Mouse (Mus musculus): ENCODE measurements at regions not wholly inside any gene's neighbourhood (a gene's known extent, or its start where the extent isn't known, plus 50 kb on each side); places are given as distances from the start of the nearest gene placed in this dataset.

DNA sequence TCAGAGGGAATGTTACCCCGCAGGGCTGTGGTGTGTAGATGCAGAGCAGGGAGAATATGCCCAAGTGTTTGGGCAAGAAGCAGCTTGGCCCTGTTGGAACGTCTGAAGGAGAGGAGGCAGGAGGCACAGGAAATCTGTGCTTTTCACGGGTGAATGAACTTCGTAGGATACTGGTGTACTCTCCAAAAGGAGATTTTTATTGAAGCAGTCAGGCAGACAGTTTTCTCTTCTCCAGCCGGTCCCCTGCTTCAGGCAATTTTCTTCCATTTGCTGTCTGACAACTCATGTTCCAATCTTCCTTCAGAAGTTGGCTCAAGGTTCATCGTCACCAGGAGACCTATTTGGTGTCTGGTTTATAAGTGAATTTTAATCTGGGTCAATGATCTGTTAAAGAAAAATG is 103.0 kb upstream of the Ubash3b start:
- Histone ChIP-seq H3K27me3 (ENCODE audit: control insufficient read depth, insufficient read depth, low read length) (no peaks in the 10 kb centered on the region), H3K9ac (ENCODE audit: low read length) (no peak overlapping the region), H3K4me3 (ENCODE audit: low read depth, low read length) (no peak overlapping the region), H3K27ac (ENCODE audit: low read depth, low read length) (no peak overlapping the region), H3K36me3 (ENCODE audit: control insufficient read depth, insufficient read depth, low read length) (no peaks in the 10 kb centered on the region), H3K4me1 (ENCODE audit: control insufficient read depth, insufficient read depth, low read length) (no peaks in the 10 kb centered on the region), H3K4me2 (ENCODE audit: low read depth) (no peak overlapping the region), H3K9me3 (ENCODE audit: control insufficient read depth, low read length) (no peaks in the 10 kb centered on the region)
- no peak for DNase-seq (ENCODE audit: low spot score)
- WGBS = 51% methylated on average over 6 of the region's 6 CpGs
- no peak for ATAC-seq (ENCODE audit: insufficient read depth, low FRiP score, low TSS enrichment)

DNA sequence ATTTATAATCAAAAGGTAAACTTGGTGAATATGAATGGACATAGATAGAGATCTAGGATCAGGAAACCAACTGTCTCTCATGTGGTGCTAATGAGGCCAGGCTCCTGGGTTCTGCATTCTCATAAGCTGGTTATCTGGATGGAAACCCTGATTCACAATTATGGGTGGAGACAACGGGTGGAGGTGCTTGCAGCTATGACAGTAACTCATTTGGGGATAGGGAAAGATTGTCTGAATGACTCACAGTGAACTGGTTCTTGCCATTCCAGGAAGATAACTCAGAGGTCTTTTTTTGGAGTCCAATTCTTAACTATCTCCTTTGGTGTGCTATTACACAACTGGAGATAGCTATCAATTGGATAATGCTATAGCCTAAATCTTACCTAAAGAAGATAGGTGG is 95.7 kb upstream of the Ubash3b start:
- Histone ChIP-seq H3K27me3 (ENCODE audit: control insufficient read depth, insufficient read depth, low read length) (no peaks in the 10 kb centered on the region), H3K4me3 (ENCODE audit: low read depth, low read length) (no peak overlapping the region), H3K27ac (ENCODE audit: low read depth, low read length) (no peak overlapping the region), H3K4me2 (ENCODE audit: low read depth) (no peak overlapping the region), H3K4me1 (ENCODE audit: control insufficient read depth, insufficient read depth, low read length) (no peaks in the 10 kb centered on the region), H3K9ac (ENCODE audit: low read length) (no peak overlapping the region), H3K9me3 (ENCODE audit: control insufficient read depth, low read length) (no peaks in the 10 kb centered on the region), H3K36me3 (ENCODE audit: control insufficient read depth, insufficient read depth, low read length) (no peaks in the 10 kb centered on the region)
- ATAC-seq (ENCODE audit: insufficient read depth, low FRiP score, low TSS enrichment) (no peak), DNase-seq (ENCODE audit: low spot score) (no peak)
- 82% methylated on average over 1 of the region's 1 CpGs for WGBS

DNA sequence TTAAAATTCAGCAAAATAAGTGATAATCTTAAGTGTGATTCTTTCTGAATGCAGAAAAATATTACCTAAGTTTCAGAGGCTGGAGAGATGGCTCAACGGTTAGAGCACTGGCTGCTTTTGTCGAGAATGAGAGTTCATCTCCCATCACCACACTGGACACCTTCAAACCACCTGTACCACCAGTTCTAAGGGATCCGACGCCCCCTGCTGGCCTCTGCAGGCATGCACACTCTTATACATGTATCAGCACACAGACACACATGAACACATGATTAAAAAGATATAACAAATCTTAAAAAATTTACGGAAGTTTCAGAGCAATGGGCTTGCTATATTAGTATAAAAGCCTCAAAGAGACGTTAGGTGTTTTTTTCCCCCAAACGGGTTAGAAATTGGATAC is 80.9 kb upstream of the Ubash3b start:
- ATAC-seq (ENCODE audit: insufficient read depth, low FRiP score, low TSS enrichment) (no peak), DNase-seq (ENCODE audit: low spot score) (no peak)
- H3K9ac ChIP-seq (ENCODE audit: low read length) = no peak overlapping the region
- H3K4me2 ChIP-seq (ENCODE audit: low read depth) = no peak overlapping the region
- 85% methylated on average over 7 of the region's 7 CpGs for WGBS
- no peak overlapping the region for H3K27ac ChIP-seq (ENCODE audit: low read depth, low read length)
- H3K9me3 ChIP-seq (ENCODE audit: control insufficient read depth, low read length) = no peaks in the 10 kb centered on the region
- H3K36me3 ChIP-seq (ENCODE audit: control insufficient read depth, insufficient read depth, low read length) = no peaks in the 10 kb centered on the region
- H3K4me3 ChIP-seq (ENCODE audit: low read depth, low read length) = no peak overlapping the region
- no peaks in the 10 kb centered on the region for H3K4me1 ChIP-seq (ENCODE audit: control insufficient read depth, insufficient read depth, low read length)
- no peaks in the 10 kb centered on the region for H3K27me3 ChIP-seq (ENCODE audit: control insufficient read depth, insufficient read depth, low read length)

DNA sequence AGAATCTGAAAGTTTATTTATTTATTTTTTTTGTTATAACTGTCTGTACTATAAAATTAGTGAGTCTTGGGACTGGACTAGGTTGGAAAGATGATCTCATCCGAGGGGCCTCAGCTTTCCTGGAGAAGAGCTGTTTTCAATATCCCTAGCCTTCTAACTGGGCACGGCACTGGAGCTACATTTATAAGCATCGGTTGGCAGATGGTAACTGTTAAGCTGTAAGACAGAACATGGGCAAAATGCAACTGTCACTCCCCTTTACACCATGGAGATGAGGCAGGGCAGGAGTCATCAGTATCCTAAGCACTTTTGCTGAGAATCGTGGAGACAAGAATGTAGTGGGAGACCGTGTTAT is 77.6 kb upstream of the Ubash3b start:
- H3K27me3 ChIP-seq (ENCODE audit: control insufficient read depth, insufficient read depth, low read length) = no peaks in the 10 kb centered on the region
- 81% methylated on average over 5 of the region's 5 CpGs for WGBS
- no peak overlapping the region for H3K27ac ChIP-seq (ENCODE audit: low read depth, low read length)
- DNase-seq (ENCODE audit: low spot score) (no peak), ATAC-seq (ENCODE audit: insufficient read depth, low FRiP score, low TSS enrichment) (no peak)
- no peak overlapping the region for H3K4me2 ChIP-seq (ENCODE audit: low read depth)
- H3K4me1 ChIP-seq (ENCODE audit: control insufficient read depth, insufficient read depth, low read length) = no peaks in the 10 kb centered on the region
- H3K36me3 ChIP-seq (ENCODE audit: control insufficient read depth, insufficient read depth, low read length) = no peaks in the 10 kb centered on the region
- H3K4me3 ChIP-seq (ENCODE audit: low read depth, low read length) = no peak overlapping the region
- H3K9me3 ChIP-seq (ENCODE audit: control insufficient read depth, low read length) = no peaks in the 10 kb centered on the region
- H3K9ac ChIP-seq (ENCODE audit: low read length) = no peak overlapping the region

DNA sequence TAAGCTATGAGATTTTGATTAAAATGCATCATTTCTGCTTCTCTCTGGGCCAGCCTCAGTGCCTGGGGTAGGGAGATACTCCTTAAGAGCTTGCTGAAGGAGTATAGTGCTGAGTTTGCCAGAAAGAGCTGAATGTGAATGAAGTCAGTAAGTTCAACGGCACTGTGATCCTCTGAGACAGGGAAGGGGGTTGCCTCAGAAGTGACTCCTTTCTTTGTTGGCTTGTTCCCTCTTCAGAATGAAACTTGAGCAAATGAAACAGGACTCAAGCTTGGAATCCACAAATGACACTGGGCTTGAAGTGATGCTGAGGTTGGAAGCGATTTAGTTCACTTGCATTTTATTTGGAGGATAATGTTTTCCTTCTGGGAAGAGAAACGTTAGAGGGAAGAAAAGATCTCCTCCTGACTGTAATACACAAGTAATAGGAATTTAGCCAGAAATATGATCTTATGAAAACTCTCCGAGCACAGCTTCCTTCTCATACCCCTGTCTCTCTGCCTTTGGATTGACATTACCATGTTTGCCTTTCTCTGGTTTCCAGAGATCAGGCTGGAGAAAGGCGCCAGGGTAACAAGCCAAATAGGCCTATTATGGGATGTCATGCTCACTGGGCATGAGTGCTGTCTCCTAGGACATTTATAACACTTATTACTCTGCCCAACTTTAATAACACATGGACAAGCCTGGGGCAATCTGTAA is 77.0 kb upstream of the Ubash3b start:
- 67% methylated on average over 5 of the region's 5 CpGs for WGBS
- no peak overlapping the region for H3K4me2 ChIP-seq (ENCODE audit: low read depth)
- H3K4me1 ChIP-seq (ENCODE audit: control insufficient read depth, insufficient read depth, low read length) = no peaks in the 10 kb centered on the region
- H3K27me3 ChIP-seq (ENCODE audit: control insufficient read depth, insufficient read depth, low read length) = no peaks in the 10 kb centered on the region
- no peak overlapping the region for H3K4me3 ChIP-seq (ENCODE audit: low read depth, low read length)
- H3K27ac ChIP-seq (ENCODE audit: low read depth, low read length) = no peak overlapping the region
- ATAC-seq (ENCODE audit: insufficient read depth, low FRiP score, low TSS enrichment) = no peak
- no peaks in the 10 kb centered on the region for H3K9me3 ChIP-seq (ENCODE audit: control insufficient read depth, low read length)
- no peak overlapping the region for H3K9ac ChIP-seq (ENCODE audit: low read length)
- no peaks in the 10 kb centered on the region for H3K36me3 ChIP-seq (ENCODE audit: control insufficient read depth, insufficient read depth, low read length)
- DNase-seq (ENCODE audit: low spot score) = no peak

DNA sequence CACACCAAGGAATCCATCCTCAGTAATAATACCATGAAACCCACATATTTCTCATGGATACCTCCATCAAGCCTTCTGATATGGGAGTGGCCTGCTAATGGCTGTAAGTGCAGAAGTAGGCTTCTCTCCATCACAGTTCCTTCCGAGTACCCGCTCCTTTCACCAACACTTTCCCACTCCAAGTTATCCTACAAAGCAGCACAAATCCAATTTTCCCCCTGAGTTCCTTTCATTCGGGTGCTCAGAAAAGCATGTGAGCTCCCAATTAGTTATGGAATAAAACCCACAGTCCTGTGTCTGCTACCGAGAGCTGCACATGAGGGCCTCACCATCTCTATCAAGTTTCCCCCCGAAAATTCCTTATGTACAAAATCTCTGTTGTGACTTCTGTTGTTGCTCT is 75.8 kb upstream of the Ubash3b start:
- no peaks in the 10 kb centered on the region for H3K9me3 ChIP-seq (ENCODE audit: control insufficient read depth, low read length)
- H3K4me2 ChIP-seq (ENCODE audit: low read depth) = no peak overlapping the region
- no peaks in the 10 kb centered on the region for H3K27me3 ChIP-seq (ENCODE audit: control insufficient read depth, insufficient read depth, low read length)
- no peaks in the 10 kb centered on the region for H3K4me1 ChIP-seq (ENCODE audit: control insufficient read depth, insufficient read depth, low read length)
- no peak overlapping the region for H3K27ac ChIP-seq (ENCODE audit: low read depth, low read length)
- 72% methylated on average over 5 of the region's 5 CpGs for WGBS
- ATAC-seq (ENCODE audit: insufficient read depth, low FRiP score, low TSS enrichment) (no peak), DNase-seq (ENCODE audit: low spot score) (no peak)
- no peaks in the 10 kb centered on the region for H3K36me3 ChIP-seq (ENCODE audit: control insufficient read depth, insufficient read depth, low read length)
- H3K9ac ChIP-seq (ENCODE audit: low read length) = no peak overlapping the region
- H3K4me3 ChIP-seq (ENCODE audit: low read depth, low read length) = no peak overlapping the region

DNA sequence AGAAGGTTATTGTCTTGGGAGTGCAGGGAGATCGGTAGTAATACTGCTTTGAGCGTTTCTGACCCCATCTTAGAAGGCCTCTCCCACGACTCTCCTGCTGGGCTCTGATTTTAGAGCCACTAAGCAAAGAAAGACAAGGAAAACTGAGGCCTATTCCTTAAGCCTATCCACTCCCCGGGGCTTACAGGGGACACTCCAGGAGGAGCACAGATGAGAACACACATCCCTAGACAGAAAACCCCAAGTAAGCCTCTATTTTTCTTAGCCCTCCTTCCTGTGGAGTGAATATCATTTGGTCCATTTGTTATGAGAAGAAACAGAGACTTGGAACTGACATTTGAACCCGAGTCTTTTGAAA is 67.7 kb upstream of the Ubash3b start:
- DNase-seq (ENCODE audit: low spot score) (no peak), ATAC-seq (ENCODE audit: insufficient read depth, low FRiP score, low TSS enrichment) (peak; percentile 65)
- Histone ChIP-seq H3K27me3 (ENCODE audit: control insufficient read depth, insufficient read depth, low read length) (no peaks in the 10 kb centered on the region), H3K36me3 (ENCODE audit: control insufficient read depth, insufficient read depth, low read length) (no peaks in the 10 kb centered on the region), H3K4me3 (ENCODE audit: low read depth, low read length) (peak overlapping the region; percentile 25), H3K9me3 (ENCODE audit: control insufficient read depth, low read length) (no peaks in the 10 kb centered on the region), H3K4me1 (ENCODE audit: control insufficient read depth, insufficient read depth, low read length) (peaks cover 13% of the 10 kb centered on the region; the same call in 1 of the 2 replicates), H3K4me2 (ENCODE audit: low read depth) (peak overlapping the region; percentile 37), H3K9ac (ENCODE audit: low read length) (peak overlapping the region; percentile 56), H3K27ac (ENCODE audit: low read depth, low read length) (peak overlapping the region; percentile 91)
- 4% methylated on average over 5 of the region's 5 CpGs for WGBS

DNA sequence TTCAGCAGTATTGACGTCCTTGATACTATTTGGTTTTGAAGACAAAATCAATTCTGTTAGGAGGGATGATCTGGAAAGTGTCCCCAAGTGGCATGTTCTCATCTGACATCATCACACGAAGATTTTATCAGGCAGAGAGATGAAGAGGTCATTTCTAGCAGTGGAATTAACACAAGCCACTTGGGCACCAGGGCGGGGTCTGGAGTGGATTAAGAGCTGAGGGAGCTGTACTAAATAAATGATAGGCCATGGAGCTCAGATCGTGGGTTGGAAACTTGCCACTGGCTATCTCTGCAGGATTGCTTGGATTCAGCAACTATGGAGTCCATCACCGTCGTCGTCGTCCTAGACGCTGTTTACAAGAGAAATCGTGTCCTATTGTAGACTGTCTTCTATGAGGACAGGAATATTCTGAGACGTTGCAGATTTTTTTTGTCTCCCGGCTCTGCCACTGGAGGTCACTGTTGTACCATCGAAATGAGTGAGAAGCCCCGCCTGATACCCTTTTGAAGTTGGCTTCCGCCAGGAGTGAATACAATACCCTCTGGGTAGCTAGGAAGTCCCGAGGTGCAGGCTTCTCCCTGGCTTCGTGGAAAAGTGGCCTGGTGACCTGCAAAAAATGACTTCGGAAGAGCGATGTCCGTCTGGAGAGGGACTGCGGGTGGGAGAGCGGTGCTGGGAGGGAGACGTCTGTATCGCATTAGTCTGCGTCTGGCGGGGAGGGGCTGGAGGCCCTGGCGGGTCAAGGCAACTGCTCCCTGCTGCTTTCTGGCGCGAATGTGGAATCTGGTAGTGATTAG is 67.1 kb upstream of the Ubash3b start:
- peak overlapping the region; percentile 56 for H3K9ac ChIP-seq (ENCODE audit: low read length)
- H3K36me3 ChIP-seq (ENCODE audit: control insufficient read depth, insufficient read depth, low read length) = no peaks in the 10 kb centered on the region
- DNase-seq (ENCODE audit: low spot score) (peak; percentile 92), ATAC-seq (ENCODE audit: insufficient read depth, low FRiP score, low TSS enrichment) (peak; percentile 95)
- H3K27me3 ChIP-seq (ENCODE audit: control insufficient read depth, insufficient read depth, low read length) = no peaks in the 10 kb centered on the region
- WGBS = 6% methylated on average over 29 of the region's 29 CpGs
- H3K27ac ChIP-seq (ENCODE audit: low read depth, low read length) = peak overlapping the region; percentile 91
- H3K4me3 ChIP-seq (ENCODE audit: low read depth, low read length) = peak overlapping the region; percentile 25
- H3K4me2 ChIP-seq (ENCODE audit: low read depth) = peak overlapping the region; percentile 37
- peaks cover 13% of the 10 kb centered on the region; the same call in 1 of the 2 replicates for H3K4me1 ChIP-seq (ENCODE audit: control insufficient read depth, insufficient read depth, low read length)
- no peaks in the 10 kb centered on the region for H3K9me3 ChIP-seq (ENCODE audit: control insufficient read depth, low read length)

DNA sequence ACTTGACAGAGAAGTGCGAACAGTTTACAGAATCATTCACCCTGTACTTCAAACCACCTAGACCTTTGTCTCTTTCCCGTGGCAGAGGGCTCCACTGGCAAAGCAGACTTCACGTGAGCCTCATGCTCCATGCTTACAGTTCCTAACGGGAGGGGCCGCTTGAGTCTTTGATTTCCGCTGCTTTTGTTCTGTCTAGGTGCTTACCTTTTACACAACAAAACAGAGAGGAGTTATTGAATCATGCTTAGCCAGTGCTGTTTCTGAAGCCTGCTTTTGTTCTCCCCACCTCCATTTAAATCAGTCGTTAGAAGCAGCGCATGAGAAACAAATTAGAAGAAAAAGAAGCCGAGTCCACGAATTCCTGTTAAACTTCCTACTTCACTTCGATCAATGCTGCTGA is 61.9 kb upstream of the Ubash3b start:
- no peak for DNase-seq (ENCODE audit: low spot score)
- H3K27ac ChIP-seq (ENCODE audit: low read depth, low read length) = no peak overlapping the region
- WGBS = 67% methylated on average over 11 of the region's 11 CpGs
- no peak overlapping the region for H3K4me2 ChIP-seq (ENCODE audit: low read depth)
- peaks cover 3% of the 10 kb centered on the region; the same call in 1 of the 2 replicates for H3K4me1 ChIP-seq (ENCODE audit: control insufficient read depth, insufficient read depth, low read length)
- no peak overlapping the region for H3K9ac ChIP-seq (ENCODE audit: low read length)
- no peaks in the 10 kb centered on the region for H3K36me3 ChIP-seq (ENCODE audit: control insufficient read depth, insufficient read depth, low read length)
- no peak overlapping the region for H3K4me3 ChIP-seq (ENCODE audit: low read depth, low read length)
- no peak for ATAC-seq (ENCODE audit: insufficient read depth, low FRiP score, low TSS enrichment)
- H3K27me3 ChIP-seq (ENCODE audit: control insufficient read depth, insufficient read depth, low read length) = no peaks in the 10 kb centered on the region
- H3K9me3 ChIP-seq (ENCODE audit: control insufficient read depth, low read length) = no peaks in the 10 kb centered on the region
